Mouse (Mus musculus): ENCODE data around the gene 5730522E02Rik. TPM values are rescaled to one million over a fixed set of nuclear protein-coding genes. Genes with fewer than 3 reads are reported as not detected.

The 5730522E02Rik gene
- polyA plus RNA-seq, 1 experiment from 2014 or later, result 0.66 TPM

DNA sequence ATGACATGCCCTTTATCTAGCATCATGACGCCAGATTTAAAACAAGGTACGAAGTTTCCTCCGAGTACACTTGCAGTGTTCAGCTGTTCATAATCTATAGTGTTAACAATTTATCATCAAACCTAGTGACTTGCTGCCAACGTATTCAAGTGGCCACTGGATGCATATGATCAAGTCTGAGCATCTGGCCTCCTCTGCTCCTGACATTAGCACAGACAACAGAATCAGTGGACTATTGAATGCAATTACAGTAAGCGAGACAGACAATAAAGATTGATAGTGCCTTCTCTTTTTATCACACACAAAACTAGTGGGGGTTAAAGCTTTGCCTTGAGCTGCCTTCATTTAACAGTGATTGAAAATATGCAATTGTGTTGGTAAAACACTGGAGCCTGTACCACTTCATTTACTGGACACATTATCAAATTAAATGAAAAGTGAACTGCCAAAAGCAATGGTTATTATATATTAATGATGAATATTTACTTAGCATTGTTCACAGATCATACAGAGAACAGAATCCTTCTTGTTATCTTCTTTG, 231.8 kb downstream of the 5730522E02Rik start:
- H3K9ac ChIP-seq (ENCODE audit: low read depth, low read length), result no peak overlapping the region
- no peaks in the 10 kb centered on the region for H3K27me3 ChIP-seq (replicated peaks; ENCODE audit: control insufficient read depth, insufficient read depth, low read length)
- H3K4me1 ChIP-seq (ENCODE audit: control insufficient read depth, insufficient read depth, low read length), result no peaks in the 10 kb centered on the region
- no peak for ATAC-seq
- H3K9me3 ChIP-seq (ENCODE audit: control insufficient read depth, low read length), result no peaks in the 10 kb centered on the region
- no peak overlapping the region for H3K27ac ChIP-seq (ENCODE audit: low read length)
- H3K4me3 ChIP-seq (ENCODE audit: low read length), result no peak overlapping the region
- no peaks in the 10 kb centered on the region for H3K36me3 ChIP-seq (ENCODE audit: control insufficient read depth, insufficient read depth, low read length)
- H3K4me2 ChIP-seq (ENCODE audit: low read depth, low read length), result no peak overlapping the region
- WGBS, result 70% methylated on average over 5 of the region's 5 CpGs

DNA sequence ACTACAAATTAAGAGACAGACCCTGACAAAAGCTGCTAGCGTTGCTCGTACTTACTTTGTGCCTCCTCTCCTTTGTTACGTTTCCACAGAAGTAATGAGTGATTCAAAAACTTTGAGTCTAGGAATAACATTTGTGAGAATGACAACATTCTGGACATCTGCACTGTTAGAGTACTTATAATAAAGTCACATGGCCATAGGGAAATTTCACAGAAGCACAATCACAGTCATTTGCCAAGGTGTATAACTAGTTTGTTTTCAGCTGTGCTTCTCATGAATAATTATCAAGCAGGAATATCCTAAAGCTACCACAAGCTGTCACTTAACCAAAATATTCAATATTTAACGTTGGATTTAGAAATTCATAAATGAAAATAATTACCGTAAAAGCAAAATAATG, 269.1 kb downstream of the 5730522E02Rik start:
- 80% methylated on average over 5 of the region's 5 CpGs for WGBS
- Histone ChIP-seq H3K9me3 (ENCODE audit: control insufficient read depth, low read length) (no peaks in the 10 kb centered on the region), H3K4me1 (ENCODE audit: control insufficient read depth, insufficient read depth, low read length) (no peaks in the 10 kb centered on the region), H3K27ac (ENCODE audit: low read length) (no peak overlapping the region), H3K36me3 (ENCODE audit: control insufficient read depth, insufficient read depth, low read length) (no peaks in the 10 kb centered on the region), H3K9ac (ENCODE audit: low read depth, low read length) (no peak overlapping the region), H3K27me3 (replicated peaks; ENCODE audit: control insufficient read depth, insufficient read depth, low read length) (no peaks in the 10 kb centered on the region), H3K4me3 (ENCODE audit: low read length) (no peak overlapping the region), H3K4me2 (ENCODE audit: low read depth, low read length) (no peak overlapping the region)
- ATAC-seq, result no peak

DNA sequence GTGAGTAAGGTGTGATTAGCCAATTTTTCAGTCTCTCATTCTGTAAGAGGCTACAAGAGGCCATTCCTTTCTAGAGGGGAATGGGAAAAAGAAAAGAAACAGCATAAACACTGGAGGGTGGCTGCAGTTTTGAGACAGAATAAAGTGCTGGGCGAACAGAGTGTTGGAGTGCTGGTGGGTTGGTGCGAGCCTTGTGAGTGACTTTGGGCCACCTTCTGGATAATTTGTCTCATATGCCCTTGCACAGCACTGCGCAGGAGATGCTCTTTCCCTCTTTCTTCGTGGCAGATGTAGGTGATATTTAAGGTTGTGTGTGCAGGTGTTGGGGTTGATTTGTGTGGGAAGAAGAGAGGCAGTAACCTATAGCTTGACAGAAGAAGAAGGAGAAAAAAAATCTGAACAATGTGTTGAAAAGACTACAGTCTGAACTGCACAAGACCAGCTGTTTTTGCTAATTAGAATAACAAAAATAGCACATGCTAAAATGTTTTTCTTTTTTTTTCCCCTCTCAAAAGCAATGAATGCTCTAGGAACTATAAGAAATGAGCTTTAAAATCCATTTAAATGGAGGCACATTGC, 269.8 kb downstream of the 5730522E02Rik start:
- Histone ChIP-seq H3K36me3 (ENCODE audit: control insufficient read depth, insufficient read depth, low read length) (no peaks in the 10 kb centered on the region), H3K4me1 (ENCODE audit: control insufficient read depth, insufficient read depth, low read length) (no peaks in the 10 kb centered on the region), H3K27ac (ENCODE audit: low read length) (no peak overlapping the region), H3K4me3 (ENCODE audit: low read length) (no peak overlapping the region), H3K27me3 (replicated peaks; ENCODE audit: control insufficient read depth, insufficient read depth, low read length) (no peaks in the 10 kb centered on the region), H3K9ac (ENCODE audit: low read depth, low read length) (no peak overlapping the region), H3K4me2 (ENCODE audit: low read depth, low read length) (no peak overlapping the region), H3K9me3 (ENCODE audit: control insufficient read depth, low read length) (no peaks in the 10 kb centered on the region)
- WGBS, result 82% methylated on average over 4 of the region's 4 CpGs
- ATAC-seq, result no peak

DNA sequence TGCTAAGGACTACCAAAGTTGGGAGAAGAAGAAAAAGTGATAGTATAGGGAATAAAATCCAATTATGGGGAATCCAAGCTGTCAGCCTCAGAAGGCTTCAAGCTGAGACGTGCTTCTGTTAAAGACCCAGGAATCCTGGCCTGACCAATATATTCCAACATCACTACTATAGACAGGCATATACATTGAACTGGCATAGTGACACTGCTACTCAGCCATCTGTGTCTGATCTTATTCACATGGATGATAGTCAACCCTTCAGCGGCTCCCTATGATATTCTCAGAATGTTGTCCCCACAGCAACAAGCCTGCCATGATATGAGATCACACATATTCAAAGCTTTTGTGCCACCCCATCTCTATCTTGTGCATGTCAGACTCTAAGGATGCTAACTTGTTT, 284.3 kb downstream of the 5730522E02Rik start:
- no peak overlapping the region for H3K4me2 ChIP-seq (ENCODE audit: low read depth, low read length)
- H3K9me3 ChIP-seq (ENCODE audit: control insufficient read depth, low read length), result no peaks in the 10 kb centered on the region
- no peaks in the 10 kb centered on the region for H3K27me3 ChIP-seq (replicated peaks; ENCODE audit: control insufficient read depth, insufficient read depth, low read length)
- 79% methylated on average over 2 of the region's 2 CpGs for WGBS
- no peak for ATAC-seq
- H3K4me3 ChIP-seq (ENCODE audit: low read length), result no peak overlapping the region
- H3K36me3 ChIP-seq (ENCODE audit: control insufficient read depth, insufficient read depth, low read length), result no peaks in the 10 kb centered on the region
- H3K4me1 ChIP-seq (ENCODE audit: control insufficient read depth, insufficient read depth, low read length), result no peaks in the 10 kb centered on the region
- H3K27ac ChIP-seq (ENCODE audit: low read length), result no peak overlapping the region
- H3K9ac ChIP-seq (ENCODE audit: low read depth, low read length), result no peak overlapping the region

DNA sequence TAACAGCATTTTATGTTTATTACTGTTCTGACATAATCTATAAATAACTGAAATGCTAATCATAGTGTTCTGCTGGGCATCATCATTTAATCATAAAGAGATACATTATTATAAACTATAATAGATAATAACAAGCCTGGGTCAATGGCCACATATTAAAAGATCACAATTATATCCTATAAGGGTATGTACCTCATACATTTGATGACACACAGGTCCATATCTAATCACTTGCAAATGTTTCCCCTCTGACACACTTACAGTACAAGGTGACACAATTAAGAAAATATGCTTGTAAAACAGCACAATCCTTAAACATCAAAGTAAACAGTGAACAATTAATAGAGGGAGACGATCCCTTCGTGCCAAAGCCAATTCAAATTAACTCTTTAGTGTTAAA, 308.2 kb downstream of the 5730522E02Rik start:
- no peaks in the 10 kb centered on the region for H3K27me3 ChIP-seq (replicated peaks; ENCODE audit: control insufficient read depth, insufficient read depth, low read length)

DNA sequence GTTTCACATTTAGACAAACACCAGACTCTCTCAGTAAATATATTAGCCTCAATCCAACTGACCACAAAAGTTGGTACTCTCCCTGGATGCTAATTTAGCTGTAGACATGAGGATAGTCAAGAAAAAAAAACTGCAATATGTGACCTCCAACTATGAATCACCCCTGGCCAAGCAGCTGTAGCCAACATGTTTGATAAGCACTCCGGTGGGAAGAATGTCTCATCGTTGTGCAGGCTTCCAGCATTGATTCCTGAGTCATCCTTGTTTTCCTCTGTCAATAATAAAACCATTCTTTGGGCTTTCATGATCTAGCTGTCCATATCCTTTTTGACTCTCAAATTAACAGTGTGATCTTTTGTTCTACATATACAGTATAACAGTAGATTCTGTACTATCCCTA, 308.9 kb downstream of the 5730522E02Rik start:
- Histone ChIP-seq H3K27ac (ENCODE audit: low read length) (no peak overlapping the region), H3K9me3 (ENCODE audit: control insufficient read depth, low read length) (no peaks in the 10 kb centered on the region), H3K4me2 (ENCODE audit: low read depth, low read length) (no peak overlapping the region), H3K27me3 (replicated peaks; ENCODE audit: control insufficient read depth, insufficient read depth, low read length) (no peaks in the 10 kb centered on the region), H3K4me1 (ENCODE audit: control insufficient read depth, insufficient read depth, low read length) (no peaks in the 10 kb centered on the region), H3K9ac (ENCODE audit: low read depth, low read length) (no peak overlapping the region), H3K4me3 (ENCODE audit: low read length) (no peak overlapping the region), H3K36me3 (ENCODE audit: control insufficient read depth, insufficient read depth, low read length) (no peaks in the 10 kb centered on the region)
- WGBS, result 46% methylated on average over 2 of the region's 2 CpGs
- no peak for ATAC-seq

More for the DNA sequence above, 308.2 kb downstream of the 5730522E02Rik start:
- no peak overlapping the region for H3K9ac ChIP-seq (ENCODE audit: low read depth, low read length)
- no peak overlapping the region for H3K4me3 ChIP-seq (ENCODE audit: low read length)
- WGBS, result 66% methylated on average over 2 of the region's 2 CpGs
- no peak overlapping the region for H3K27ac ChIP-seq (ENCODE audit: low read length)
- H3K4me1 ChIP-seq (ENCODE audit: control insufficient read depth, insufficient read depth, low read length), result no peaks in the 10 kb centered on the region
- ATAC-seq, result no peak
- H3K36me3 ChIP-seq (ENCODE audit: control insufficient read depth, insufficient read depth, low read length), result no peaks in the 10 kb centered on the region
- no peak overlapping the region for H3K4me2 ChIP-seq (ENCODE audit: low read depth, low read length)
- H3K9me3 ChIP-seq (ENCODE audit: control insufficient read depth, low read length), result no peaks in the 10 kb centered on the region

DNA sequence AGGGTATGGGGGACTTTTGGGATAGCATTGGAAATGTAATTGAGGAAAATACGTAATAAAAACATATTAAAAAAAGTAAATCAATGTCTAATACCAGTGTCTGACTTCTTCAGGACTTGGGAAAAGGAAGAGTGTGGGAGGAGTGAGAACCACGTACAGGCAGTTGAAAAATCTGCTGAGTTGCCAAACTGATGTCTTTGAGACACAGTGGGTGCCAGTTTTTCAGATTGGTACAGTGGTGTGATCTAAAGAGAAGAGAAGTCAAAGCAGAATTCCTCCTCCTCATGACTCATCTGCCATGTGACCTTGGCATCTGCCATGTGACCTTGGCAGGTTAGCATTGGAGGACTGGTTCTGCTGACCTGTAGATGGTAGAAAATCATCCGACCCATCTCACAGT, 316.7 kb downstream of the 5730522E02Rik start:
- WGBS, result 89% methylated on average over 3 of the region's 3 CpGs
- ATAC-seq, result no peak
- Histone ChIP-seq H3K36me3 (ENCODE audit: control insufficient read depth, insufficient read depth, low read length) (no peaks in the 10 kb centered on the region), H3K4me2 (ENCODE audit: low read depth, low read length) (no peak overlapping the region), H3K4me1 (ENCODE audit: control insufficient read depth, insufficient read depth, low read length) (no peaks in the 10 kb centered on the region), H3K27ac (ENCODE audit: low read length) (no peak overlapping the region), H3K4me3 (ENCODE audit: low read length) (no peak overlapping the region), H3K27me3 (replicated peaks; ENCODE audit: control insufficient read depth, insufficient read depth, low read length) (no peaks in the 10 kb centered on the region), H3K9me3 (ENCODE audit: control insufficient read depth, low read length) (no peaks in the 10 kb centered on the region), H3K9ac (ENCODE audit: low read depth, low read length) (no peak overlapping the region)

DNA sequence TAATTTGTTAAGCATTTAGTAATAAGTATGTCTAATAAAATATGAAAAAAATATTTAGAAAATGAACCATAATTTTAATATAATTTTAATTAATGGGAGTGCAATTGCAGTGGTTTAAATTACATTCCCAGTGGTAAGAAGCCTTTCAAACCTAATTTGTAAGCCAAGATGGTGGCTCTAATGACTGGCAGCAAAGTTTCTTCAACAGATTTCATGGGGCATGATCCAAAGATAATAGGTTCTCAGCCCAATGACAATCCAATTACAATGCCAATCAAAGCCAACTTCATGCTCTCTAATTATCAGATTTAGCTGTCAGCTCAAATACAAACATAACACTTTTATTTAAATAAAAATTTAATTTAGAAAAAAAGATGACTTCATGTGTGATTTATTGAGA, 337.6 kb downstream of the 5730522E02Rik start:
- Histone ChIP-seq H3K9me3 (ENCODE audit: control insufficient read depth, low read length) (no peaks in the 10 kb centered on the region), H3K4me2 (ENCODE audit: low read depth, low read length) (no peak overlapping the region), H3K9ac (ENCODE audit: low read depth, low read length) (no peak overlapping the region), H3K4me1 (ENCODE audit: control insufficient read depth, insufficient read depth, low read length) (no peaks in the 10 kb centered on the region), H3K27ac (ENCODE audit: low read length) (no peak overlapping the region), H3K36me3 (ENCODE audit: control insufficient read depth, insufficient read depth, low read length) (no peaks in the 10 kb centered on the region), H3K27me3 (replicated peaks; ENCODE audit: control insufficient read depth, insufficient read depth, low read length) (no peaks in the 10 kb centered on the region), H3K4me3 (ENCODE audit: low read length) (no peak overlapping the region)
- no peak for ATAC-seq

DNA sequence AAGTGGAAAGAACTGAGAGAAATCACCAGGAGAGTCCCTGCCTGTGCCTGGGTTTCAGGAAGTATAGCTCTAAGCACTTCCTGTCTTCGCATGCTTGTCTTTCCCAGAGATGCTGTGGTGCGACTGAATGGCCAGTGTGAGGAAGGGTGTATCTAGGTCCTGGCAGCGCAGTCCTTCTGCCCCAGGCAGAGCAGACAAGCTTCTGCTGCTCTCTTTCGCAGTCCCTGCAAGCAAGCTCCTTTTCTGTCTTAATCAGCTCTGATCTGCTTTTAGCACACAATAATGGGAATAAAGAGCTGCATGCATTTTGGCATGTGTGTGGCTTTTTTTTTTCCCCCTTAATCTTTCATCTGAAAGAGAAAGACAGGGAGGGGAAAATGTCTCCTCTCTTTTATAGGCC, 338.2 kb downstream of the 5730522E02Rik start:
- Histone ChIP-seq H3K4me2 (ENCODE audit: low read depth, low read length) (no peak overlapping the region), H3K27me3 (replicated peaks; ENCODE audit: control insufficient read depth, insufficient read depth, low read length) (no peaks in the 10 kb centered on the region), H3K9ac (ENCODE audit: low read depth, low read length) (no peak overlapping the region), H3K4me1 (ENCODE audit: control insufficient read depth, insufficient read depth, low read length) (no peaks in the 10 kb centered on the region), H3K36me3 (ENCODE audit: control insufficient read depth, insufficient read depth, low read length) (no peaks in the 10 kb centered on the region), H3K4me3 (ENCODE audit: low read length) (no peak overlapping the region), H3K9me3 (ENCODE audit: control insufficient read depth, low read length) (no peaks in the 10 kb centered on the region), H3K27ac (ENCODE audit: low read length) (no peak overlapping the region)
- ATAC-seq, result no peak
- WGBS, result 60% methylated on average over 4 of the region's 4 CpGs

DNA sequence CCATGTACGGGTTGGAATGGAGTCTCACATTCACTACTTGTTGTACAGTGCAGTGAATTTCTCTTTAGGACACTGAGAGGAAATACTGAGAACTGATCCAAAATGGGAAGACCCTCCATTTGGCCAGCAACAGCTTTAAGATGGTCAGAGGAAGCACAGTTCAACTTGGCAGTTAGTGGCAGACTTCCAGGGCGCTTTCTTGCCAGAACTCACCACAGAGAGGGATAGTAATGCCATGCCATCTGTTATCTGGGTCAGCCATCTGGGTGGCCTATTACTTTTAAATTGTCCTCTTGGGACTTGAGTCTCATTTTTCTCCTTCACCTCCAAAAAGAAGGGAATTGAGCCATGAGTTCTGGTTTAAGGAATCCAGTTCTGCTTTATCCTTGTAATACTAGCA, 344.3 kb downstream of the 5730522E02Rik start:
- H3K9ac ChIP-seq (ENCODE audit: low read depth, low read length), result no peak overlapping the region
- WGBS, result 73% methylated on average over 2 of the region's 2 CpGs
- H3K36me3 ChIP-seq (ENCODE audit: control insufficient read depth, insufficient read depth, low read length), result no peaks in the 10 kb centered on the region
- no peak overlapping the region for H3K4me3 ChIP-seq (ENCODE audit: low read length)
- no peak for ATAC-seq
- no peaks in the 10 kb centered on the region for H3K27me3 ChIP-seq (replicated peaks; ENCODE audit: control insufficient read depth, insufficient read depth, low read length)
- no peaks in the 10 kb centered on the region for H3K9me3 ChIP-seq (ENCODE audit: control insufficient read depth, low read length)
- H3K4me1 ChIP-seq (ENCODE audit: control insufficient read depth, insufficient read depth, low read length), result no peaks in the 10 kb centered on the region
- H3K4me2 ChIP-seq (ENCODE audit: low read depth, low read length), result no peak overlapping the region
- no peak overlapping the region for H3K27ac ChIP-seq (ENCODE audit: low read length)

Data from intestine, embryonic 16.5 days (tissue).